Mouse (Mus musculus): ENCODE measurements around the gene Hist1h4k.

GRCm38 (mm10) chr13:21784311-21784710, 34.0 kb upstream of the Hist1h4k start:
- no peak for TF ChIP-seq CTCF (IDR thresholded peaks at IDR 0.05; ENCODE audit: low read depth)
- no peak for TF ChIP-seq EP300 (optimal IDR thresholded peaks at IDR 0.05)

Data from stomach, postnatal 0 days (tissue).